Mouse (Mus musculus) MEL (cell line): ENCODE data around the gene Il17c.

Experiments used
- CTCF ChIP-seq, 3 experiments: IDR thresholded peaks in 2 of 3; conservative IDR thresholded peaks in 1 of 3; 2 replicates each; pipeline ENCODE4 v1.5.1; 2011 to 2012; ENCODE audit warnings: low read length in 3 of 3, low read depth in 2 of 3, mild to moderate bottlenecking in 2 of 3, improper control_type of control experiment in 1 of 3, inconsistent platforms in 1 of 3, mixed read lengths in 1 of 3, moderate library complexity in 1 of 3; ENCODE audit not compliant: control insufficient read depth in 1 of 3, insufficient read depth in 1 of 3, poor library complexity in 1 of 3, severe bottlenecking in 1 of 3
- EP300 ChIP-seq, 2 experiments: IDR thresholded peaks; 2 replicates each; pipeline ENCODE4 v1.6.1; 2011; ENCODE audit warnings: improper control_type of control experiment in 2 of 2, low read length in 2 of 2, low read depth in 1 of 2, mild to moderate bottlenecking in 1 of 2
- ETS1 ChIP-seq: IDR thresholded peaks from 2 replicates; pipeline ENCODE4 v1.6.1; 2012; ENCODE audit warnings: low read depth, mild to moderate bottlenecking, inconsistent platforms, low read length, improper control_type of control experiment, moderate library complexity
- GATA1 ChIP-seq: IDR thresholded peaks from 2 replicates; pipeline ENCODE4 v1.6.1; 2011; ENCODE audit warnings: low read depth, low read length, improper control_type of control experiment
- NRF1 ChIP-seq: IDR thresholded peaks from 2 replicates; pipeline ENCODE4 v1.6.1; 2014; ENCODE audit warnings: low read depth, mild to moderate bottlenecking, inconsistent platforms, low read length, improper control_type of control experiment, moderate library complexity; ENCODE audit not compliant: poor library complexity, insufficient read depth, severe bottlenecking
- POLR2A ChIP-seq, 2 experiments: IDR thresholded peaks; 2 replicates each; pipeline ENCODE4 v1.6.1; 2011 to 2012; ENCODE audit warnings: low read length in 2 of 2, mild to moderate bottlenecking in 2 of 2, control low read depth in 1 of 2, improper control_type of control experiment in 1 of 2, low read depth in 1 of 2, moderate library complexity in 1 of 2; ENCODE audit not compliant: control insufficient read depth in 1 of 2, insufficient read depth in 1 of 2, poor library complexity in 1 of 2
- USF1 ChIP-seq: IDR thresholded peaks from 2 replicates; pipeline ENCODE4 v1.6.1; 2014; ENCODE audit warnings: low read depth, mild to moderate bottlenecking, inconsistent platforms, low read length, improper control_type of control experiment, moderate library complexity
- USF2 ChIP-seq, 2 experiments: IDR thresholded peaks; 2 replicates each; pipeline ENCODE4 v1.6.1; 2011 to 2012; ENCODE audit warnings: improper control_type of control experiment in 2 of 2, low read length in 2 of 2, borderline replicate concordance in 1 of 2, inconsistent platforms in 1 of 2, low read depth in 1 of 2, mild to moderate bottlenecking in 1 of 2; ENCODE audit not compliant: insufficient read depth in 1 of 2
- ZKSCAN1 ChIP-seq: IDR thresholded peaks from 2 replicates; pipeline ENCODE4 v1.6.1; 2012; ENCODE audit warnings: low read depth, mild to moderate bottlenecking, inconsistent platforms, low read length, improper control_type of control experiment, moderate library complexity
- ZMIZ1 ChIP-seq: IDR thresholded peaks from 2 replicates; pipeline ENCODE4 v1.6.1; 2012; ENCODE audit warnings: low read depth, mild to moderate bottlenecking, inconsistent platforms, low read length, improper control_type of control experiment, moderate library complexity

DNA sequence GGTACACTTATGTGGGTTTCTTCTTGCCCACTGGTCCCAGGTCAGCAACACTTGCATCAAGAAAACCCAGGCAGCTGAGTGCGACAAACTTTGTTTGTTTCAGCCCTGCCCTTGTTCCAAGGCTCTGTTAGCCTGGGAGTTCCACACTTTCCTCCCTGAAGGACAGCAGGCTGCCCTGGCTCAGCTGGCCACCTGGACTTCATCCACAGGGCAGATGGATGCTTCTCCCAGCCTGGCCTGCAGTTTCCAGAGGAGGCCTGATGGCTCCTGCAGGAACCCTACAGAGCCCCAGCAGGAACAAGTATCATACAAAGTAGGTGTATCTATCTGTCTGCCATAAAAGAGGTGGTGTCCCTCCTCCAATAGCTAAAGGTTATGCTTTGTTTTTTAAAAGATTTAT, 19.5 kb downstream of the Il17c start:
- no peak for TF ChIP-seq CTCF (IDR thresholded peaks at IDR 0.05 in 2 of 3, conservative IDR thresholded peaks at IDR 0.05 in 1 of 3; ENCODE audit: control insufficient read depth in 1 of 3, insufficient read depth in 1 of 3, low read depth in 2 of 3, low read length in 3 of 3, poor library complexity in 1 of 3, severe bottlenecking in 1 of 3)
- TF ChIP-seq POLR2A (IDR thresholded peaks at IDR 0.05; ENCODE audit: control insufficient read depth in 1 of 2, insufficient read depth in 1 of 2, low read depth in 1 of 2, low read length in 2 of 2, poor library complexity in 1 of 2), result no peak
- no peak for TF ChIP-seq USF2 (IDR thresholded peaks at IDR 0.05; ENCODE audit: borderline replicate concordance in 1 of 2, insufficient read depth in 1 of 2, low read depth in 1 of 2, low read length in 2 of 2)
- TF ChIP-seq GATA1, result no peak
- TF ChIP-seq NRF1, result no peak
- TF ChIP-seq ETS1, result no peak
- no peak for TF ChIP-seq ZKSCAN1
- TF ChIP-seq EP300 (IDR thresholded peaks at IDR 0.05; ENCODE audit: low read depth in 1 of 2, low read length in 2 of 2), result no peak
- no peak for TF ChIP-seq USF1
- no peak for TF ChIP-seq ZMIZ1
